Mouse (Mus musculus) megakaryocyte, embryonic 14.5 days (primary cell): ENCODE measurements at regions not wholly inside any gene's neighbourhood (a gene's known extent, or its start where the extent isn't known, plus 50 kb on each side); places are given as distances from the start of the nearest gene placed in this dataset.

Experiments used
- FLI1 ChIP-seq: IDR thresholded peaks from 2 replicates; pipeline ENCODE4 v1.6.1; 2012; ENCODE audit warnings: low read length, inconsistent platforms, mixed read lengths
- GATA1 ChIP-seq: IDR thresholded peaks from 3 replicates; pipeline ENCODE4 v1.6.1; 2012; ENCODE audit warnings: mixed read lengths, low read length, inconsistent platforms, borderline replicate concordance

GRCm38 (mm10) chr11:117429326-117429752 lies 54.8 kb upstream of the Gm11733 start:
- TF ChIP-seq GATA1 (no peak), FLI1 (no peak)
